Mouse (Mus musculus): ENCODE measurements around the gene Rab2b. TPM values are rescaled to one million over a fixed set of nuclear protein-coding genes. Genes with fewer than 3 reads are reported as not detected.
"Not testable (repeated sequence)": the region's sequence is repeated elsewhere in the genome, so short reads cannot be mapped to it uniquely, and the experiment has no call there.

Rab2b gene
- polyA plus RNA-seq (2012; rRNA removed): 17.5 and 18.1 TPM in 2 replicates

- DNase-seq (ENCODE audit: low spot score): peak; percentile 95
These were observed at the start of gene Rab2b, which contains the start of gene Tox4 for GRCm38 (mm10) chr14:52278932-52279746. Gene Rab2b, minus strand, starts transcription at chr14:52279545. Gene Tox4, plus strand, starts transcription at chr14:52279146.

GRCm38 (mm10) chr14:52327910-52328812 is 48.8 kb upstream of the Rab2b start, which contains the start of gene Sall2:
Gene Sall2, minus strand, starts transcription at chr14:52328762.
- no peak for DNase-seq (ENCODE audit: low spot score)

DNA sequence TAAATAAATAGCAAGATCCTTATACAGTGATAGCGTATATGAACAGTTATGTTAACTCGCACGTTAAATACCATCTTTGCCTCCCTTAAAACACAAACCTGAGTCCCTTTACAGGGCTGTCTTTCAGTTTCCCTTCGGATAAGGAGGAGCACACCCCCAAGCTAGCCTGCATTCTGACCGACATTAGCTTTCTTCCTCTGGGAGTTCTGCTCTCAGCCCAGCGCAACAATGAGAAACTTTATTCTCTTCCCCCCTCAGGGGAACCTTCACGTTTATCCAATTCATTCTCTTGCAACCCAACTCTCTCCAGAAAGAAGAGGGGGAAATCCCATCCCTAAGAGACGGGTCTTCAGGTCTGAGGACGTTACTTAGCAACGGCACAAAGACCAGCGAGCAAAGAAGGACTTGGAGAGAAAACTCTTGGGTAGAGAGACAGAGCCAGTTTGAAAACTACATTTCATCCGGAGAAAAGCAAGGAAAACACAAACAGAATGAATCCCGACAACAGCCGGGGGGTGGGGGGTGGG is 48.1 kb upstream of the Rab2b start:
- no peak for DNase-seq (ENCODE audit: low spot score)

DNA sequence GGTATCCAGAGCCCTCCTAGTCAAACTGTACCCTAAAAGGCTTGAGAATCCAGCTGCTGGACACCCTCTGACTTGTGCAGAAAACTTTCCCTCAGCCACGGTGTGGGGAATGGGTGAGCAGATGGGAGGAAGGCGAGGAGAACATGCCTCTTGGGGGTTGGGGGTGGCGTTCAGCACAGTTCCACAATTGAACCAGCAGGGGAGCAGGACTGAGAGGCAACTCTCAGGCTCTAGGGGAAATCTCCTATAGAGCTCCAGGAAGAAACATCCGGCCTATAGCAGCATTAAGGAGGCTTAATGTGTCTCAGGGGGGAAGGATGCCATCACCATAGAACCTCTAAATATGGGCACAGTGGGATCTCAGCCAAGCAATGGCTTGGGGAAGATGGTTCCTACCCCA is 46.5 kb upstream of the Rab2b start:
- DNase-seq (ENCODE audit: low spot score): no peak

DNA sequence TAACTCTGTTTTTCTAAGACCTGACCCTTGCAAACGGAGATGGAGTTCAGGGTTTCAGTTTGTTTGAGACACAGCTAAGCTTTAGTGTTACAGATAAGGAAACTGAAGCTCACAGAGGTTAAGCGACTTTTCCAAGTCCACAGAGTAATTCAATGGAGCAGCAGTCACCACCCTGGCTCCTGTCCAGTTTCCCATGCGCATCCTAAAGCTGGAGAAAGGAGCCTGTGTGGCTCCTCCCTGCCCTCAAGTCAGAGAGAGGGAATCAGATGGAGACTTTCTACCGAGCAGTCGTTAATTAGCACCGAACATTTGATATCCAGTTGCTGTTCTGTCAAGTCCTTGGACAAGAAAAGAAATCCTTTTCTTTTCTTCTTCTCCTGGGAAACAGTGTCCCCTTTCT is 40.0 kb upstream of the Rab2b start:
- no peak for DNase-seq (ENCODE audit: low spot score)

GRCm38 (mm10) chr14:52316441-52317225 is 37.3 kb upstream of the Rab2b start:
- no peak for DNase-seq (ENCODE audit: low spot score)

GRCm38 (mm10) chr14:52315792-52316440 is 36.6 kb upstream of the Rab2b start:
- DNase-seq (ENCODE audit: low spot score): peak; percentile 53

DNA sequence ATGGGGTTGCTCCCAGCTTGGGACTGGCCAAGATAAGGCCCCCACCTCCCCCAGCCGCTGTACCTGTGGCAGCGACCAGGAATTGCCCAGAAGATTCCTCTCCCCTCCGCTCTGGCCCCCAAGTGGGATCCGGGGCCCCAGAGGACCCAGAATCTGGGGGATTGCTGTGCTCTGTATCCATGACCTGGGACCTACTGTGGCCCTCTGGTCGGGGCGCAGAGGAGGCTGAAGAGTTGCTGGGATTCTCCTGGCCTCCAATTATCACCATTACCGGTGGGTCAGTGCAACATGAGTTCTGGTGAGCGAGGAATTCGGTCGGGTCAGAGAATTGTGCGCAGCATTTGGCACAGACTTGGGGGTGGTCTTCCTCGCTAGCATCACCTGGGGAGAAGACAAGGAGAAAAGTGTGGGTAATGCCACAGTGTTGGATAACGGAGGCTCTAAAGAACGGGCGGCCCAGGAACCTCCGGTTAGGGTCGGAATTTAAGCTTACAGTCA is 36.0 kb upstream of the Rab2b start:
- DNase-seq (ENCODE audit: low spot score): no peak

GRCm38 (mm10) chr14:52314808-52315150 is 35.4 kb upstream of the Rab2b start:
- no peak for DNase-seq (ENCODE audit: low spot score)

GRCm38 (mm10) chr14:52313931-52314807 is 34.8 kb upstream of the Rab2b start:
- no peak for DNase-seq (ENCODE audit: low spot score)

DNA sequence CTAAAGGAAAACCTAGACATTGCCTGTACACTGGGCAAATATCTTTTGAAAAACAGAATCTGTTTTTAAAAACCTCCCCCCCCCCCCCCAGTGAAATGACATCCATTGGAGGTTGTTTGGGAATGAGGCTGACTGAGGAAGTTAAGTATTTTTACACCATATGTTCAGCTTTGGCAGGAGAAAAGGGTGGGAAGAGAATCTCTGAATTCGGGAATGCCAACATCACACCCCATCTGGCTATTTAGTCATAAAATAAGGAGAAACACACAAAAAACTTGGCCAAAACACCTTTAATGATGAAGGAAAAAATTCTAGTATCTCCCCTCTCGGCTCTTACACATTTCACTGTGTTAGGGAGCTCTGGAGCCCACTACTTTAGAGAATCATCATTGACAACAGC is 31.6 kb upstream of the Rab2b start:
- DNase-seq (ENCODE audit: low spot score): no peak

DNA sequence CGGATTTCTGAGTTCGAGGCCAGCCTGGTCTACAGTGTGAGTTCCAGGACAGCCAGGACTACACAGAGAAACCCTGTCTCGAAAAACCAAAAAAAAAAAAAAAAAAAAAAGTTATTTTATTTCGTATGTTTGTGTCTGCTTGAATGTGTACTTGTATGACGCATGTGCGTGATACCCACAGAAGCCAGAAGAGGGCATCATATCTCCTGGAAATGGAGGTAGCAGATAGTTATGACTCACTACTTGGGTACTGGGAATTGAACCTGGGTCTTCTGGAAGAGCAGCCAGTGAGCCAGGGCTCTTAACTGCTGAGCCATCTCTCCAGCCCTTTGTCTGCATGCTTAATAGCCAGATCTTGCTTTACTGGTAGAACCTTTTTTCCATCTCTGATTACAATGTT is 31.0 kb upstream of the Rab2b start:
- not testable (repeated sequence) for DNase-seq (ENCODE audit: low spot score)

DNA sequence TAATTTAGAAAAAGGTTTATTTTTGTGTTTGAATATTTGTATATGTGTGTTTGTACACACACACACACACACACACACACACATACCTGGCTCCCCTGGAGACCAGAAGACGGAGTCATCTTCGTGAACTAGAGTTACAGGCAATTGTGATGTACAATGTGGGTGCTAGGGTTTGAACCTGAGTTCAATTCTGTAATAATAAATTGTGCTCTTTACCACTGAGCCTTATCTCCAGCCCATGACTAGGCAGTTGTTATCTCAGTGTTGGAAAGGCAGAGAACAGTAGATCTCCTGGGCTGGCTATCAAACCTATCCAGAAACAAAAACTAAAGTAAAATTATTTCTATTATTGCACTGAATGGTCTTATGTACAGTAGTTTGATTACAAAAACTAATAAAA is 26.8 kb upstream of the Rab2b start:
- no peak for DNase-seq (ENCODE audit: low spot score)

GRCm38 (mm10) chr14:52304644-52305271 is 25.4 kb upstream of the Rab2b start, which contains the start of gene Mettl3:
Gene Mettl3, minus strand, starts transcription at chr14:52305128.
- DNase-seq (ENCODE audit: low spot score): peak; percentile 79

GRCm38 (mm10) chr14:52303517-52303916 is 24.2 kb upstream of the Rab2b start:
- not testable (repeated sequence) for DNase-seq (ENCODE audit: low spot score)

DNA sequence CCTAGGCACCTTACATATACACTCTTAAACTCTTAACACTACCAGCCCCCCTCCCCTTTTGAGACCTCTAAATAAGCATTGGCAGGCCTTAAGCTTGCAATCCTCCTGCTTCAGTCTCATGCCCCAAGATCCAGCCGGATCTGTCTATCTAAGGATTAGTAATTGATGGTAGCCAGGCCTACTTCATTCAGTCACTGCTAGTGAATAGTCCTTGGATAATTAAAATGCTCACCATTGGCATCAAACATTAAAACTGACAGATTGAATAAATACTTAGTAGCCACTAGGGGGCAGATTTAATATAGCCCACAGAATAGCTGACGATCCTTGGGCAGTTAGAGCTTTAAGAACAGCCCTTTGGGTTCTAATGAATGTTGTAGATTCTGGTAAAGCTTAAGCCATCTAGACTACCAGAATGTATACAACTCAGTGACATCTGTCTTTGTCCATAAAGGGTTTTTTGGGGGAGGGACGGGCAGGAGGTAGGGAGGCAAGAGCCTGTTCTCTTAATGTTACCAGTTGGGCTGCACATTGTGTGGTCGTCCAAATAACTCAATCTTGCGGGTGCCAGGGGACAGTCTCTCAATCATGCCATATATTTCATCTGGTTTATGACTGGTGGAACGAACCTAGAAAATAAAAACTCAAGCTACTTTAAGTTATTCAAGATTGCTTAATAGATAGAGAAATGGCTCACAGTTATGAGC is 16.4 kb upstream of the Rab2b start:
- DNase-seq (ENCODE audit: low spot score): no peak

DNA sequence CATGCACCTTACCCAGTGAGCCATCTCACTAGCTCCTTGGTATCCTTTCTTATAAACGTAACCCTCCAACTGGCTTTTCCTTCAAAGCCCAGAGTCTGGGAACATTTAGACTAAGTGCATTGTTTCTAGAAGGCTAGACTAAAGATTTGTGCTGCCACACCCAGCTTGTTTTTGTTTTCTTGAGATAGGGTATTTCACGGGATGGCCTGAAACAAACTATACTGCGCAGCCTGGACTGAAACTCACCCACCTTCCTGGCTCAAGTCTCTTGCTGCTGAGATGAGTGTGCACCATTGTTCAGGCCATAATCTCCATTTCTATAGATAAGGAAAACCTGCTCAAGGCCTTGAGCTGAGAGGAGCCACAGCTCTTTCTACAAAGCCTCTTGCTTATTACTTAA is 4.8 kb upstream of the Rab2b start:
- no peak for DNase-seq (ENCODE audit: low spot score)

DNA sequence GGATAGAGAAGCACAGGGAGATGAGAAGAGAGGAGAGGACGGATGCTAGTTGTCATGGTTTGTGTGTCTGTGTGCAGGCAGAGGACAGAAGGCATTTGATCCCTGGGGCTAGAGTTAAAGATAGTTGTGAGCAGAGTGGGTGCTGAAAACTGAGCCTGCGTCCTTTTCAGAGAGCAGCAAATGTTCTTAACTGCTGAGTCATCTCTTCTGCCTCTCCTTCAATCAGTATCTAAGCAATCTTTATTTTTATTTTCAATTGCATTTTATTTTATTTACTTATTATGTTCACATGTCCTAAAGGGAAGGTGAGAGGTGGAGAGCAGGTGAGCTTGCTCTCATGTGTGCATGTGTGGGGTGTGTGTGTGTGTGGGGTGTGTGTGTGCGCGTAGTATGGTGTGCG is 4.3 kb upstream of the Rab2b start:
- no peak for DNase-seq (ENCODE audit: low spot score)

DNA sequence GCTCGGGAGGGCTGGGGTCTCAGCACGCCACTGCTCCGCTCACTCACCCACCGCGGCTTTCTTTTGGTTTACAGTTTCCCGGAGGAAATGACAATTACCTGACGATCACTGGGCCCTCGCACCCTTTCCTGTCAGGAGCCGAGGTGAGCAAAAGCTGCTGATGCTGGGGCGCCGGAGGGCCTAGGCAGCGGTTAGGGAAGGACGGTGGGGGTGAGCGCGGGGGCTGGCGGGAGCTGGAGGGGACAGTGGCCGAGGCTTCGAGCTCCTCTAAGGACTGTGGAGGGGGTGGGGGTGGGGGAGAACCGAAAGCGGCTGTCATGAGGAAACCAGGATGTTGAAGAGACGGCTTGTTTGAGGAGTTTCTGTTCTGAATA is 389 bp upstream of the Rab2b start:
- DNase-seq (ENCODE audit: low spot score): no peak

Data from urinary bladder, adult 2 months (tissue).